Mouse (Mus musculus) hindbrain, embryonic 14.5 days (tissue): ENCODE measurements around the gene Ranbp3. TPM values are rescaled to one million over a fixed set of nuclear protein-coding genes. Genes with fewer than 3 reads are reported as not detected.

ENCODE experiments used
- ATAC-seq: fragments of 200-750 bp; cut with Nextera tagmentation; 2 replicates; pipeline ENCODE4 v1.8.0; 2017; ENCODE audit warnings: moderate number of reproducible peaks, mild to moderate bottlenecking, moderate TSS enrichment, moderate library complexity; ENCODE audit not compliant: low FRiP score
- DNase-seq: peaks from one replicate; pipeline ENCODE4 v3.0.0-alpha.2; 2015; ENCODE audit warnings: low spot score
- H3K27ac ChIP-seq: fragments of 300-500 bp; sonication (generic); 2 replicates; pipeline ENCODE4 v1.5.1; 2014; ENCODE audit warnings: mild to moderate bottlenecking, moderate library complexity
- H3K27me3 ChIP-seq: fragments of 300-500 bp; sonication (generic); 2 replicates; pipeline ENCODE4 v1.6.1; 2014; ENCODE audit warnings: mild to moderate bottlenecking, low read length, mixed read lengths; ENCODE audit not compliant: control insufficient read depth, insufficient read depth
- H3K36me3 ChIP-seq: fragments of 300-500 bp; sonication (generic); replicated peaks from 2 replicates; pipeline ENCODE4 v1.6.1; 2014; ENCODE audit not compliant: control insufficient read depth, insufficient read depth
- H3K4me1 ChIP-seq: fragments of 300-500 bp; sonication (generic); replicated peaks from 2 replicates; pipeline ENCODE4 v1.6.1; 2014; ENCODE audit warnings: antibody characterized with exemption, low read length, mixed read lengths; ENCODE audit not compliant: control insufficient read depth, insufficient read depth
- H3K4me2 ChIP-seq: fragments of 300-500 bp; sonication (generic); replicated peaks from 2 replicates; pipeline ENCODE4 v1.6.1; 2014; ENCODE audit warnings: mild to moderate bottlenecking, moderate library complexity
- H3K4me3 ChIP-seq: fragments of 300-500 bp; sonication (generic); replicated peaks from 2 replicates; pipeline ENCODE4 v1.5.1; 2014; ENCODE audit warnings: mild to moderate bottlenecking, low read length
- H3K9ac ChIP-seq: fragments of 300-500 bp; sonication (generic); 2 replicates; pipeline ENCODE4 v1.6.1; 2014
- H3K9me3 ChIP-seq: fragments of 300-500 bp; sonication (generic); 2 replicates; pipeline ENCODE4 v1.6.1; 2016; ENCODE audit warnings: low read length; ENCODE audit not compliant: control insufficient read depth
- WGBS: fragments of 180-500 bp; shearing (Covaris S2); extraction: QIAGEN DNeasy Blood & Tissue Kit; methylation state at CpG from one replicate; pipeline ENCODE4 v1.1.7; 2014; 5-methylcytosine and 5-hydroxymethylcytosine counted together
- polyA plus RNA-seq: library from polyadenylated mRNA; unstranded; fragments of >200 nt; fragmentation: Nextera tagmentation; extraction: Ambion mirVana; gene quantifications from 2 replicates; pipeline ENCODE4 v1.2.1, GENCODE M21; 2014

Ranbp3 gene
- polyA plus RNA-seq, 1 experiment from 2014 or later = 91.8 TPM

- H3K4me3 ChIP-seq = no peak overlapping the region
- H3K27ac ChIP-seq = no peak overlapping the region
- no peak for ATAC-seq
- whole genome bisulfite sequencing = 14% methylated on average over 36 of the region's 36 CpGs
- no peak overlapping the region for H3K9ac ChIP-seq
- no peak for DNase-seq
- no peaks in the 10 kb centered on the region for H3K36me3 ChIP-seq
- peaks cover 89% of the 10 kb centered on the region for H3K27me3 ChIP-seq
- H3K4me1 ChIP-seq = peaks cover 8% of the 10 kb centered on the region; the same call in 1 of the 2 replicates
- no peaks in the 10 kb centered on the region for H3K9me3 ChIP-seq
- H3K4me2 ChIP-seq = no peak overlapping the region
Observed at GRCm38 (mm10) chr17:56754271-56755185, 81.4 kb downstream of the Ranbp3 start.

- peaks cover 8% of the 10 kb centered on the region; the same call in 1 of the 2 replicates for H3K4me1 ChIP-seq
- no peak for DNase-seq
- no peaks in the 10 kb centered on the region for H3K9me3 ChIP-seq
- no peak for ATAC-seq
- peak overlapping the region; percentile 37 for H3K4me3 ChIP-seq
- peak overlapping the region; percentile 44 for H3K9ac ChIP-seq
- no peaks in the 10 kb centered on the region for H3K36me3 ChIP-seq
- H3K27ac ChIP-seq = no peak overlapping the region
- WGBS = 1% methylated on average over 51 of the region's 51 CpGs
- H3K27me3 ChIP-seq = peaks cover 80% of the 10 kb centered on the region
- peak overlapping the region; percentile 74 for H3K4me2 ChIP-seq
Observed at GRCm38 (mm10) chr17:56756703-56757399, 83.8 kb downstream of the Ranbp3 start.

GRCm38 (mm10) chr17:56757416-56758123, 84.5 kb downstream of the Ranbp3 start, which contains the start of gene Nrtn:
Gene Nrtn, minus strand, starts transcription at chr17:56757530.
- Histone ChIP-seq H3K27ac (no peak within 1 kb of the TSS), H3K9me3 (no peaks in the 10 kb centered on the region), H3K4me2 (peak within 1 kb of the TSS; percentile 74), H3K36me3 (no peaks in the 10 kb centered on the region), H3K27me3 (peaks cover 72% of the 10 kb centered on the region), H3K9ac (peak within 1 kb of the TSS; percentile 44), H3K4me3 (peak within 1 kb of the TSS; percentile 37), H3K4me1 (peaks cover 12% of the 10 kb centered on the region; the same call in 1 of the 2 replicates)
- under 1% methylated on average over 47 of the region's 48 CpGs for WGBS
- DNase-seq (peak; percentile 68), ATAC-seq (no peak)

GRCm38 (mm10) chr17:56758132-56758531, 85.0 kb downstream of the Ranbp3 start:
- Histone ChIP-seq H3K27ac (no peak overlapping the region), H3K4me2 (peak overlapping the region; percentile 74; the same call in 1 of the 2 replicates), H3K9ac (no peak overlapping the region), H3K4me1 (peaks cover 14% of the 10 kb centered on the region; the same call in 1 of the 2 replicates), H3K27me3 (peaks cover 67% of the 10 kb centered on the region), H3K36me3 (no peaks in the 10 kb centered on the region), H3K4me3 (peak overlapping the region; percentile 37; the same call in 1 of the 2 replicates), H3K9me3 (no peaks in the 10 kb centered on the region)
- DNase-seq = peak; percentile 34
- ATAC-seq = no peak
- 3% methylated on average over 12 of the region's 12 CpGs for WGBS

DNA sequence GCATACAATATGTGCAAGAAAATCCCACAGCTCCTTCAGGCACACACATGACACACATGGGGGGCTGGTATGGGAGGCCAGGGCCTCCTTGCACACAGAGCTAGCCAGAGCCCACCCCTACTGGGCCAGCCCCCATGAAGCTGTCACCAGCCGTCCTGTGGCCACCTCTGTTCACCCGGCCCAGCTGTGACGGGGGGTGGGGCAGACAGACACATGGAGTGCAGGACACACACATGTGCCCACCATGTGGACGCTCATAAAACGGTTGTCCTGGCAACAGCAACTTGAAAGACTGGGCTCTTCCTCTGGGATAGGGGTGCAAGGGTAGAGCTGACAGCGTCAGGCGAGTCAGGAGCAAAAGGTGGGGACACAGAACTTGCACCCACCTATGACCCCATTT, 86.2 kb downstream of the Ranbp3 start:
- Histone ChIP-seq H3K9ac (no peak overlapping the region), H3K36me3 (no peaks in the 10 kb centered on the region), H3K27ac (no peak overlapping the region), H3K9me3 (no peaks in the 10 kb centered on the region), H3K4me2 (no peak overlapping the region), H3K4me1 (peaks cover 19% of the 10 kb centered on the region; the same call in 1 of the 2 replicates), H3K27me3 (peaks cover 56% of the 10 kb centered on the region), H3K4me3 (no peak overlapping the region)
- WGBS = 49% methylated on average over 7 of the region's 7 CpGs
- DNase-seq (no peak), ATAC-seq (no peak)

DNA sequence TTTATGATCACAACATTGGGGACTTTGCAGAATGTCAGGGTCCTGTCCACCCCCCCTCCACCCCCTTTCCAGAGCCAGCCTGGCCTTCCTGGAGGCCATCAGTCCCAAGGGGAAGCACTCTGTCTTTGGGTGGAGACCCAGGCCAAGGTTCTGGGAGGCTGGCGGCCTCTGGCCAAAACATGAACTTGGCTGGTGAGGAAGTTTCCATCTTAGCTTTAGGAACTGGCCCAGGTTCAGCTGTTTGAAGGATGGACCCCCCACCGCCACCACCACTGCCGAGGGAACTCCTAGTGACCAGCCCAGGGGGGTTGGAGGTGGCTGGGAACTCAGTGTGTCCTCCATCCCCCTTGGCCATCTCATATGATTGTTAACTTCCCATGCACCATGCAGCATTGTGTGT, 88.0 kb downstream of the Ranbp3 start:
- Histone ChIP-seq H3K27me3 (peaks cover 37% of the 10 kb centered on the region), H3K27ac (no peak overlapping the region), H3K36me3 (no peaks in the 10 kb centered on the region), H3K4me3 (no peak overlapping the region), H3K9me3 (no peaks in the 10 kb centered on the region), H3K4me2 (no peak overlapping the region), H3K9ac (no peak overlapping the region), H3K4me1 (peaks cover 24% of the 10 kb centered on the region)
- DNase-seq = no peak
- no peak for ATAC-seq
- WGBS = 69% methylated on average over 3 of the region's 3 CpGs

Other genes with a start within 250 kb of the Ranbp3 start
- gene Ptprs, start 196.8 kb upstream of the Ranbp3 start, polyA plus RNA-seq = 272 and 276 TPM in 2 replicates
- gene Znrf4, start 160.9 kb upstream of the Ranbp3 start, polyA plus RNA-seq = not detected in 2 replicates
- gene Gm20219, start 118.9 kb upstream of the Ranbp3 start, polyA plus RNA-seq = 0.65 and 1.3 TPM in 2 replicates
- gene Safb2, start 88.7 kb upstream of the Ranbp3 start, polyA plus RNA-seq = 47.5 and 49.6 TPM in 2 replicates
- 75.7 and 75.8 TPM in 2 replicates for gene Safb, start 88.5 kb upstream of the Ranbp3 start, polyA plus RNA-seq
- gene 2410015M20Rik, start 63.5 kb upstream of the Ranbp3 start, polyA plus RNA-seq = 179 and 193 TPM in 2 replicates
- gene Rpl36, start 59.9 kb upstream of the Ranbp3 start, polyA plus RNA-seq = 1,005 and 1,263 TPM in 2 replicates
- 45.0 and 45.4 TPM in 2 replicates for gene Lonp1, start 46.4 kb upstream of the Ranbp3 start, polyA plus RNA-seq
- 1.2 and 1.5 TPM in 2 replicates for gene Catsperd, start 45.2 kb upstream of the Ranbp3 start, polyA plus RNA-seq
- 577 and 678 TPM in 2 replicates for gene Ndufa11, start 44.5 kb downstream of the Ranbp3 start, polyA plus RNA-seq
- 15.9 and 22.9 TPM in 2 replicates for gene Vmac, start 44.7 kb downstream of the Ranbp3 start, polyA plus RNA-seq
- gene Nrtn, start 84.2 kb downstream of the Ranbp3 start, polyA plus RNA-seq = 2.8 and 3.8 TPM in 2 replicates
- 76.9 and 81.9 TPM in 2 replicates for gene Dus3l, start 91.5 kb downstream of the Ranbp3 start, polyA plus RNA-seq
- 0.76 and 0.78 TPM in 2 replicates for gene Prr22, start 97.0 kb downstream of the Ranbp3 start, polyA plus RNA-seq
- 3.3 and 4.3 TPM in 2 replicates for gene Rfx2, start 157.7 kb downstream of the Ranbp3 start, polyA plus RNA-seq
- gene Acsbg2, start 201.2 kb downstream of the Ranbp3 start, polyA plus RNA-seq = not detected in 2 replicates
- gene 1700061G19Rik, start 202.2 kb downstream of the Ranbp3 start, polyA plus RNA-seq = 0.31 and 0.41 TPM in 2 replicates